Mouse (Mus musculus): Measurements from ENCODE around the gene Osm.

Osm gene

GRCm38 (mm10) chr11:4263296-4263695 lies 27.1 kb downstream of the Osm start:
- POLR2A ChIA-PET: interaction anchor here in 3 of 4 experiments (0.6 to 2.6 kb wide), 11 partner anchors 8 to 197 kb away, joined by 3 to 10 read pairs (median 3); partner anchors contain the start of gene Rnf215 (in 1 of the 3)
- CTCF ChIA-PET: interaction anchor here in 3 of 4 experiments (0.5 to 1.4 kb wide), 9 partner anchors 35 to 1118 kb away, joined by 3 to 6 read pairs (median 3); no protein-coding TSS in a partner anchor

GRCm38 (mm10) chr11:4264066-4264465 lies 27.8 kb downstream of the Osm start:
- ChIA-PET POLR2A (interaction anchor here (0.6 to 2.6 kb wide), 7 partner anchors 17 to 197 kb away, joined by 3 to 10 read pairs (median 4); partner anchors contain the start of gene Rnf215 (in 1 of the 4)), CTCF (interaction anchor here in 3 of 4 experiments (0.5 to 1.4 kb wide), 7 partner anchors 45 to 164 kb away, joined by 3 to 4 read pairs (median 3); no protein-coding TSS in a partner anchor)

- ChIA-PET POLR2A (interaction anchor here (0.5 to 2.7 kb wide), 45 partner anchors 8 to 1087 kb away, joined by 3 to 9 read pairs (median 4); partner anchors contain the start of genes Gas2l1 (in 1 of the 4), Lif (in 1 of the 4), Nf2 (in 1 of the 4) and Sec14l2 (in 1 of the 4)), CTCF (interaction anchor here (0.7 to 2.1 kb wide), 9 partner anchors 8 to 172 kb away, joined by 3 to 15 read pairs (median 4); partner anchors contain the start of gene Lif (in 1 of the 4))
Measured at GRCm38 (mm10) chr11:4266271-4267201, 30.3 kb downstream of the Osm start.

DNA sequence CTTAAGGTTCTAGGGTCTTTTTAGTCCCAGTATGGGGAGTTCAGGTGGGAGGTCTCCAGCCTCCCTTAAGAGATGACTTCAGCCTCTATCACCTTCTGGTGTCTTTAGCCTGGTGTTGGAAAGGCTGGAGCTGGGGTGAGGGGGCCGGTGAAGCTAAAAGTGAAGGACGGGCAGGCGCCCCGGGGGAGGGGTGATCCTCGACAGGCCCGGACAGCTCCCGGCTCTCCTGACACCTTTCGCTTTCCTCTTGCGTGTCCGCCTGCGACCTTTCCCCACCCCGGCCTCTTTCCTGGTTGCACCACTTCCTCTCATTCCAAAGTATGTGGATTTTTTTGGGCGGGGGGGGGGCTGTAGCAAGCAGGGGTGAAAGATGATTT lies 31.0 kb downstream of the Osm start:
- ChIA-PET CTCF (interaction anchor here (0.6 to 2.1 kb wide), 10 partner anchors 8 to 173 kb away, joined by 3 to 15 read pairs (median 3); partner anchors contain the start of gene Lif (in 1 of the 4)), POLR2A (interaction anchor here (0.5 to 2.7 kb wide), 44 partner anchors 8 to 1088 kb away, joined by 3 to 9 read pairs (median 4); partner anchors contain the start of genes Gas2l1 (in 1 of the 4), Lif (in 1 of the 4), Nf2 (in 1 of the 4) and Sec14l2 (in 1 of the 4))

DNA sequence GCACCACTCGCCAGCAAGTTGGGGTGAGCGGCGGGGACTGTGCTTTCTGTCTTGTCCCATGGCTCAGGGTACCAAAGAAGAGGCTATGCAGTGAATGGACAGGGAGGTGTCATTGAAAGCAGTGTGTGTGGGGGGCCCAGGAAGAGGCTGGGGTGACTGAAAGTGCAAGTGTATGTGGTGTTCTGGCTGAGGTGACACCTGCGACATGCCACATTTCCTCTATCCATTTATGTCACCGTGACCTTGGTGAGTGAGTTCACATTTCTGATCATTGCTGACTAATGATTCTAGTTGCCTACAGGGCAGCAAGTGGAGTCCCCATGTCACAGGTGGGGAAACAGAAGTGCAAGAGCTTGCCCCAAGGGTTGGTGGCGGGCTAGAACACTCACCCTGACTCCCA lies 32.3 kb downstream of the Osm start:
- POLR2A ChIA-PET: interaction anchor here in 2 of 4 experiments (1.1 to 3.2 kb wide), 4 partner anchors 14 to 53 kb away, joined by 3 to 33 read pairs (median 6); no protein-coding TSS in a partner anchor
- CTCF ChIA-PET: interaction anchor here in 3 of 4 experiments (1.3 to 3.4 kb wide), 3 partner anchors 9 to 10 kb away, joined by 5 to 25 read pairs (median 5); no protein-coding TSS in a partner anchor

DNA sequence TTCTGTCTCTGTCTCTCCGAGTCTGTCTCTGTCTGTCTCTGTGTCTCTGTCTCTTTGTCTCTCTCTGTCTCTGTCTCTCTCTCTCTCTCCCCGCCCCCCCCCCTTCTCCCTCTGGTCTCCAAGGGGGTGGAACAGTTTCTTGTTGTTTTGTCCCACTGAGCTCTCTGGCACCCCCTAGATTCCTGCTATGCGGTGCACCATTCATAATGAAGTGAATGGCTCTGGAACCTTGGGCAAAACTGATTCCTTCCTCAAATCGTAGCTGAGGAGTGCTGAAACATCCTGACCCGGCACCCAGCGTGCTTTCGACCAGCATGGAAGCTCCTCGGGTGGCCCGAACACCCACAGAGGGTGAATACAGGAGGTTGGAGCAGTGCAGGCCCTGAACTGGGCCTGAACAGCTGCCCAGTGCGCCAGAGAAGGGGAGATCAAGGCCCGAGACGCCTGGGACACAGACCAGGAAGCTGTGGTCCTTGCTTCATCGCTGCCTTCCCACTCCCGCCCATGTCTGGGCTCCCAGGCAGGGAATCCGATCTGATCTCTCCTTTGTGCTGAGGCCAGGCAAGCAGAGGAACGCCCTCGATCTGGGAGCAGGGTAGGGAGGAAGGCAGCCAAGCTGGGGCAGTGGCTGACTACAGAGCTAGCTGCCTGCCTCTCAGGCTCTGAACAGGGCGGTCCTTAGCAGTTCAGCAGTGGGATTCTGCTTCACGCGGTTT lies 34.7 kb downstream of the Osm start:
- CTCF ChIA-PET: interaction anchor here (0.6 to 3.4 kb wide), 97 partner anchors 8 to 1586 kb away, joined by 3 to 35 read pairs (median 5); partner anchors contain the start of genes Hormad2 (in 1 of the 4), Lif (in 1 of the 4), Nf2 (in 1 of the 4) and Rnf215 (in 1 of the 4)
- POLR2A ChIA-PET: interaction anchor here (0.5 to 3.2 kb wide), 60 partner anchors 8 to 1577 kb away, joined by 3 to 33 read pairs (median 4); partner anchors contain the start of genes Castor1 (in 1 of the 4), Nipsnap1 (in 1 of the 4) and Sec14l2 (in 1 of the 4)

- POLR2A ChIA-PET: interaction anchor here (0.6 to 3.2 kb wide), 38 partner anchors 8 to 602 kb away, joined by 3 to 33 read pairs (median 5); partner anchors contain the start of genes Castor1 (in 1 of the 4), Nipsnap1 (in 1 of the 4) and Sec14l2 (in 1 of the 4)
- CTCF ChIA-PET: interaction anchor here (0.7 to 3.4 kb wide), 38 partner anchors 8 to 550 kb away, joined by 3 to 35 read pairs (median 6); partner anchors contain the start of genes Hormad2 (in 1 of the 4), Lif (in 1 of the 4) and Rnf215 (in 1 of the 4)
Measured at GRCm38 (mm10) chr11:4271544-4271943, 35.3 kb downstream of the Osm start.

DNA sequence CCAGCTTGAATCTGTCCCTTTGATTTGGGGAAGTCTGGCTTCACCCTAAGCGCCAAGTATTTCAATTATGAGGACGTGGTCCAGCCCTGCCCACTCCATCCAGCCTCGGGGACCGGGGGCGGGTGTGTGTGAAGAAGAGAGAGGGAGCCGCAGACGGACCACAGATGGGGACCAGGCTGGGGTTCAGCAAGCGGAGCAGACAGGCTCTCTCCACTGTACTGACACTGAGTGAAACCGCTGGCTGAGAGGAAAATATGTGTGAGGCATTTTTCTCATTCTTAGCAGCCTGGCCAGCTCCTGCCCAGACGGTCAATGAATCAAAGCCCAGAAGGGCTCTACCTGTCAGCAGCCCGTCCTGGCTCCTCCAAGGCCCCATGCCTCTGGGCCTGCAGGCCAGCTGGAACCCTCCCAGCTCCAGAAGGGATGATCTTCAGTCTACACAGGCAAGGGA lies 40.2 kb downstream of the Osm start:
- CTCF ChIA-PET: interaction anchor here in 3 of 4 experiments (0.5 to 1.8 kb wide), 4 partner anchors 15 to 545 kb away, joined by 3 to 11 read pairs (median 5); no protein-coding TSS in a partner anchor
- POLR2A ChIA-PET: interaction anchor here in 2 of 4 experiments (1.0 to 1.2 kb wide), 3 partner anchors 8 to 90 kb away, joined by 3 to 4 read pairs (median 3); partner anchors contain the start of gene Tbc1d10a (in 1 of the 2)

DNA sequence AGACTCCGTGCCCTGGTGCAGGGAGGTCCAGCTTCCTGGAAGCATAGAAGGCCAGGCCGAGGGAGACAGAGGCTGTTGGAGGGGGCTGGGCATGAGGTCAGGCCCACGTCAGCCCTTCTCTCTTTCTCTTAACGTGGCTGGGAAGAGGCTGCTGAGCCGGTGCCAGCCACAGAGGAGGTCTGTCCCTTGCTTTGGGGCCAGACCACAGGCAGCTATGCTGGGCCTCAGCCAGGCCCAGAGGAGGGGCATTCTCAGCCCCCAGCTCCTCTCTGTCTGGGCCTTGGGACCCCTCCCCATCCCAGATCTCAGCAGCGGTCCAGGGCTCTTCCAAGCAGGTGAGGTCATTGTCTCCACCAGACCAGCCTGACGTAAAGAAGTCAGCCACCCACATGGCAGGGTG lies 43.7 kb downstream of the Osm start:
- ChIA-PET POLR2A (interaction anchor here in 3 of 4 experiments (0.7 to 3.1 kb wide), 7 partner anchors 9 to 411 kb away, joined by 3 to 18 read pairs (median 5); no protein-coding TSS in a partner anchor), CTCF (interaction anchor here in 2 of 4 experiments (1.1 to 2.2 kb wide), 7 partner anchors 9 to 21 kb away, joined by 3 to 15 read pairs (median 4); no protein-coding TSS in a partner anchor)

GRCm38 (mm10) chr11:4281852-4282251 lies 45.6 kb downstream of the Osm start:
- POLR2A ChIA-PET: interaction anchor here in 3 of 4 experiments (0.7 to 3.2 kb wide), 7 partner anchors 11 to 31 kb away, joined by 3 to 33 read pairs (median 3); no protein-coding TSS in a partner anchor
- CTCF ChIA-PET: interaction anchor here (0.8 to 1.6 kb wide), 6 partner anchors 11 to 44 kb away, joined by 3 to 23 read pairs (median 6); no protein-coding TSS in a partner anchor

DNA sequence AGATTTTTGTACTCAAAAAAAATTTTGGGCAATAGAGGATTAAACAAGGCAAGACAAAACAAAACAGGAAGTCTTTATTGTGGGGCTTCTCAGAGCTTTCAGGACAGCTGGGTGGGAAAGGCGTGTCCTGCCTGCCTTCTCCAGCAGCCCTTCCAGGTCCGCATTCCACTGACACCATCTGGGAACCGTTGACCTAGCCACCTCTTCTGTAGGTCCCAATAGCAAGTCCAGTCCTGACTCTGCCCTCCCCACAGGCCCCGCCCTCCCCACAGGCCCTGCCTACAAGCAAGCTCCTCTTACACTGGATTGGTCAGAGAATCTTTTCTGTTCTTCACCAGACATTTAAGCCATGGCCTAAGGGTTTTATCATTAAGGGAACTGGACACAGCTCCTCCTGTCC lies 47.4 kb downstream of the Osm start:
- ChIA-PET CTCF (interaction anchor here (0.6 to 1.3 kb wide), 11 partner anchors 9 to 345 kb away, joined by 3 to 13 read pairs (median 4); no protein-coding TSS in a partner anchor), POLR2A (interaction anchor here (0.6 to 3.2 kb wide), 28 partner anchors 8 to 319 kb away, joined by 3 to 33 read pairs (median 4); no protein-coding TSS in a partner anchor)

- ChIA-PET CTCF (interaction anchor here in 2 of 4 experiments (0.6 to 1.2 kb wide), 2 partner anchors 19 to 319 kb away, joined by 3 to 10 read pairs; no protein-coding TSS in a partner anchor), POLR2A (interaction anchor here in 2 of 4 experiments (0.7 to 1.3 kb wide), 3 partner anchors 11 to 103 kb away, joined by 3 read pairs; partner anchors contain the start of gene Tbc1d10a (in 1 of the 2))
Measured at GRCm38 (mm10) chr11:4289280-4289679, 53.1 kb downstream of the Osm start.

Data from embryonic stem cell, embryonic (primary cell).